Mouse (Mus musculus): ENCODE results near the gene Rflnb.
"Not testable (repeated sequence)": the region's sequence is repeated elsewhere in the genome, so short reads cannot be mapped to it uniquely, and the experiment has no call there.

The Rflnb gene

GRCm38 (mm10) chr11:76039271-76040053 lies 11.9 kb upstream of the Rflnb start:
- in situ Hi-C loops (cut with MboI; ENCODE audit: low sequenced_read_pairs) = no loop called here

- in situ Hi-C loops (cut with MboI; ENCODE audit: low sequenced_read_pairs) = no loop called here
Measured at GRCm38 (mm10) chr11:76037581-76038294, 10.2 kb upstream of the Rflnb start.

- in situ Hi-C loops (cut with MboI; ENCODE audit: low sequenced_read_pairs) = no loop called here
Measured at GRCm38 (mm10) chr11:76035182-76035581, 7.6 kb upstream of the Rflnb start.

- in situ Hi-C loops (cut with MboI; ENCODE audit: low sequenced_read_pairs) = no loop called here
Measured at GRCm38 (mm10) chr11:76033836-76034235, 6.3 kb upstream of the Rflnb start.

GRCm38 (mm10) chr11:76033359-76033758 lies 5.8 kb upstream of the Rflnb start:
- in situ Hi-C loops (cut with MboI; ENCODE audit: low sequenced_read_pairs) = no loop called here

GRCm38 (mm10) chr11:76028072-76028465 lies 487 bp upstream of the Rflnb start:
- in situ Hi-C loops (cut with MboI; ENCODE audit: low sequenced_read_pairs) = no loop called here

GRCm38 (mm10) chr11:76026527-76027138 lies 949 bp downstream of the Rflnb start:
- in situ Hi-C loops (cut with MboI; ENCODE audit: low sequenced_read_pairs) = no loop called here

- in situ Hi-C loops (cut with MboI; ENCODE audit: low sequenced_read_pairs) = no loop called here
Measured at GRCm38 (mm10) chr11:76025080-76025583, 2.5 kb downstream of the Rflnb start.

GRCm38 (mm10) chr11:76020916-76021315 lies 6.7 kb downstream of the Rflnb start:
- in situ Hi-C loops (cut with MboI; ENCODE audit: low sequenced_read_pairs) = no loop called here

- in situ Hi-C loops (cut with MboI; ENCODE audit: low sequenced_read_pairs) = no loop called here
Measured at GRCm38 (mm10) chr11:76019879-76020278, 7.7 kb downstream of the Rflnb start.

GRCm38 (mm10) chr11:76015814-76016213 lies 11.8 kb downstream of the Rflnb start:
- in situ Hi-C loops (cut with MboI; ENCODE audit: low sequenced_read_pairs) = no loop called here

GRCm38 (mm10) chr11:76015251-76015650 lies 12.3 kb downstream of the Rflnb start:
- in situ Hi-C loops (cut with MboI; ENCODE audit: low sequenced_read_pairs) = no loop called here

GRCm38 (mm10) chr11:76010838-76011624 lies 16.6 kb downstream of the Rflnb start:
- in situ Hi-C loops (cut with MboI; ENCODE audit: low sequenced_read_pairs) = no loop called here

GRCm38 (mm10) chr11:76009101-76009500 lies 18.5 kb downstream of the Rflnb start:
- in situ Hi-C loops (cut with MboI; ENCODE audit: low sequenced_read_pairs) = no loop called here

- in situ Hi-C loops (cut with MboI; ENCODE audit: low sequenced_read_pairs) = no loop called here
Measured at GRCm38 (mm10) chr11:76008162-76008561, 19.4 kb downstream of the Rflnb start.

- in situ Hi-C loops (cut with MboI; ENCODE audit: low sequenced_read_pairs) = not testable (repeated sequence)
Measured at GRCm38 (mm10) chr11:76004276-76004675, 23.3 kb downstream of the Rflnb start.

GRCm38 (mm10) chr11:76001237-76001878 lies 26.2 kb downstream of the Rflnb start:
- in situ Hi-C loops (cut with MboI; ENCODE audit: low sequenced_read_pairs) = no loop called here

GRCm38 (mm10) chr11:76000701-76001100 lies 26.9 kb downstream of the Rflnb start:
- in situ Hi-C loops (cut with MboI; ENCODE audit: low sequenced_read_pairs) = no loop called here

GRCm38 (mm10) chr11:75999440-76000155 lies 28.0 kb downstream of the Rflnb start, which contains the start of gene 1700016K19Rik:
TSS of gene 1700016K19Rik (plus strand) at chr11:75999912.
- in situ Hi-C loops (cut with MboI; ENCODE audit: low sequenced_read_pairs) = no loop called here

GRCm38 (mm10) chr11:75994357-75994756 lies 33.2 kb downstream of the Rflnb start:
- in situ Hi-C loops (cut with MboI; ENCODE audit: low sequenced_read_pairs) = no loop called here
